Mouse (Mus musculus) cerebellum, adult 2 months (tissue): ENCODE data around the gene Six3.

Experiments
- CTCF ChIP-seq: fragments of 200-500 bp; IDR thresholded peaks from 2 replicates; pipeline ENCODE4 v1.5.1; 2011; ENCODE audit warnings: low read depth, mild to moderate bottlenecking, control low read depth, low read length, moderate library complexity, borderline replicate concordance; ENCODE audit not compliant: insufficient read depth
- POLR2A ChIP-seq: fragments of 200-500 bp; IDR thresholded peaks from 2 replicates; pipeline ENCODE4 v1.6.1; 2011; ENCODE audit warnings: low read length, control low read depth, borderline replicate concordance; ENCODE audit not compliant: insufficient read depth

DNA sequence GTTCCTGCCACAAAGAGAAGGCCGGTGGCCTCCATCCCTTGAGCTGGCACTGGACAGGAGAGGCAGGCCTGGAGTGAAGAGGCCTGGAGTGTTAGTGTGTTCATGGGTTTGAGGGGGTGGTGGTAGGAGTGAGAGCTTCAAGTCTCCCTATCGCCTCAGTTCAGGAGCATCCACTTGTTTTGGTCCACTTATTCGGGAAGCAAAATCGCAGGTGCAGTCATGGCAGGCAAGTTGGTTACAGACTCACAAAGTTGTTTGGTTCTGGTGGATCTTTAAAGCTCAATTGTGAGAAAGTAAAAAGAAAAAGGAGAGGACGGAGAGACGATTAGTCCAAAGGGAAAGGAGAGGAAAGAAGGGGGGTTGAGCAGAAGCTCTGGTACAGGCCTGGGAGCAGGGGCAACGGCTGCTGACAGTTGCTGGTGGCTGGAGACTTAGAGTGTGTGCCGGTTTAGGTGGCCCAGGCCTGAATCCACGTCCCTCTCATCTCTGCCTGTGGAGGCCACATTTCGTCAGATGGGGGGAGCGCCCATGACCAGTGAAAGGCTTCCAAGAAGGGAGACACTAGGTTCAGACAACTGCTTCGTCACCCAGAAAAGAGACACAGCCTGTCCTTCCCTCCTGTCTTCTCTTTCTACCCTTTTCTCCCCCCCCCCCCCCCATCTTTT is 9.2 kb downstream of the Six3 start:
- TF ChIP-seq POLR2A (no peak), CTCF (no peak)
